Mouse (Mus musculus) T-helper 17 cell (primary cell): ENCODE results near the gene Clec1b.

Experiments used
- in situ Hi-C, 2 experiments: fragments of 300-600 bp; cut with MboI, MseI; formaldehyde crosslinking; loops; 1 replicate in 1 of 2; 2 replicates in 1 of 2; pipeline ENCODE4 v1.15.1; 2025; ENCODE audit warnings: high pct_unique_total_duplicates in 2 of 2

The Clec1b gene

GRCm38 (mm10) chr6:129407324-129407723 is 10.2 kb downstream of the Clec1b start:
- in situ Hi-C loops = no loop called here

- in situ Hi-C loops = no loop called here
Observed at GRCm38 (mm10) chr6:129408562-129408961, 11.5 kb downstream of the Clec1b start, which contains the start of gene Clec9a. Gene Clec9a (plus strand): TSS chr6:129408862.

DNA sequence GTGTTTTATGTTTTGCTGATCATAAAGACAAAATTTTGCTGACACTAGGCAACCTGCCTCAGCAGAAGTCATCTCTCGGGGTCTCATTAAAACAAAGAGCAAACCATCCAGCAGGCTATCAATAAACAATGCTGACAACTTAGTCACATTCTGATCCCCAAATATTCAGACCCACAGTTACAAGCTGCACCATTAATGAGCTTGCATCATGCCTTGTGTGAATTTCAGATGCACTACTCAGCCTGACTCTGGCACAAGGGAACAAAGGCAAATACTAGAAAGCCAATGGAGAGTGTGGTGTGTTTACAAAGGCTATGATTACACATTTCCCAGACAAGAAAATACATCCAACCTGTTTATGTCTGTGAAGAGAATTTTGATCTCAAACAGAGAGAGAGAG is 17.1 kb downstream of the Clec1b start:
- in situ Hi-C loops = no loop called here

GRCm38 (mm10) chr6:129422311-129422710 is 25.2 kb downstream of the Clec1b start:
- in situ Hi-C loops = no loop called here

- in situ Hi-C loops = no loop called here
Observed at GRCm38 (mm10) chr6:129423040-129423733, 26.1 kb downstream of the Clec1b start.

DNA sequence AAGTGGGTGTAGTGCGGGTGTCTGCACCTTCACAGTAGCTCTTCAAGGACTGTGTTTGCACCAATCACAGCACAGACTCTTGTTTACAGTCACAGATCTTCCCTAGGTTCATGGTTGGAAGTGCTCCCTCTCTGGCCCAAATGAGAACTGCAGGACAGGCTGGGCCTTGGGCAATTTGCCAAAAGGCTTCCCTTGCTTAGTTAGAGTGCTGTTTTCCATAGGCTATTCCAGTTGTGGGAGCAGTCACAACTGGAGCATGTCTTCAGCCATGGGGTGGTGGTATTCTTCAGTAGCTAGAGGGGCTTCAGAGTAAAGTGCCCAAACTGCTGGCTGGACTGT is 26.6 kb downstream of the Clec1b start:
- in situ Hi-C loops = no loop called here

- in situ Hi-C loops = no loop called here
Observed at GRCm38 (mm10) chr6:129425217-129425616, 28.1 kb downstream of the Clec1b start.

- in situ Hi-C loops = no loop called here
Observed at GRCm38 (mm10) chr6:129425812-129426211, 28.7 kb downstream of the Clec1b start.

GRCm38 (mm10) chr6:129427281-129427680 is 30.2 kb downstream of the Clec1b start:
- in situ Hi-C loops = no loop called here

DNA sequence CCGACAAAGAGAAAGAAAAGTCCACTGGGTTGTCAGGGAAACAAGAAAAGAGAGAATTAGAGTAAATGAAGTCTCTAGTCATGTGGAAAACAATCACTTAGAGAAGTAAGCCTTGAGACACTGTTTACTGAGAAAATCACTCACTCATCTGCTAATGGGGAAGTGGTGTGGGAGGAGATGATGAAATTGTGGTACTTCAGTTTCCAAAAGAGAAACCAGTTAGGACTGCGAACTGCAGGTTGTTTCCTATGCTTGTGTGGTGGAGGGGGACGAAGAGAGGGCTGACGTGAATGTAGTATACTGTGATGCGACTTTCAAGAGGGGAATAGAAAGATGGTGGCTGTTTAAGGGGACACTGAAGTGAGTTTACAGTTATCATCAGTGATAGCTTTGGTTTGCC is 37.1 kb downstream of the Clec1b start:
- in situ Hi-C loops = no loop called here

- in situ Hi-C loops = no loop called here
Observed at GRCm38 (mm10) chr6:129436025-129436424, 38.9 kb downstream of the Clec1b start.

GRCm38 (mm10) chr6:129438033-129438432 is 40.9 kb downstream of the Clec1b start:
- in situ Hi-C loops = no loop called here

DNA sequence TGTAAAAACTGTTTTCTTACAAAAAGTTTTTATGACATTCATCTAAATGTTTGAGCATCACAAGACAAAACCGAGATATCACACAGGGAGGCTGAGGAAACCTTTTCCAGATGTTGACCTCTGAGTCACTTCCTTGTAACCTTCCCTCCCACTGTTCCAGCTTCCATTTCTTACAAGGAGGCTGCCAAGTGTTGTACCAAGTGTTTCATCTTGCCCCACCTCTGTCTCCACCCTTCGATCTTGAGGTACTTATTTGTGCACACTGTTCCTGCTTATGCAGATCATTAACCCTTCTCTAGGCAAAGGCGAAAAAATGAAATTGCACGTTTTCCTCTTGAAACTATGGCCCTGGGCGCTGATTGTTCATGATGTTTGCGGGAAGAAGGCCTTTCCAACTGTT is 52.6 kb downstream of the Clec1b start:
- in situ Hi-C loops = no loop called here

DNA sequence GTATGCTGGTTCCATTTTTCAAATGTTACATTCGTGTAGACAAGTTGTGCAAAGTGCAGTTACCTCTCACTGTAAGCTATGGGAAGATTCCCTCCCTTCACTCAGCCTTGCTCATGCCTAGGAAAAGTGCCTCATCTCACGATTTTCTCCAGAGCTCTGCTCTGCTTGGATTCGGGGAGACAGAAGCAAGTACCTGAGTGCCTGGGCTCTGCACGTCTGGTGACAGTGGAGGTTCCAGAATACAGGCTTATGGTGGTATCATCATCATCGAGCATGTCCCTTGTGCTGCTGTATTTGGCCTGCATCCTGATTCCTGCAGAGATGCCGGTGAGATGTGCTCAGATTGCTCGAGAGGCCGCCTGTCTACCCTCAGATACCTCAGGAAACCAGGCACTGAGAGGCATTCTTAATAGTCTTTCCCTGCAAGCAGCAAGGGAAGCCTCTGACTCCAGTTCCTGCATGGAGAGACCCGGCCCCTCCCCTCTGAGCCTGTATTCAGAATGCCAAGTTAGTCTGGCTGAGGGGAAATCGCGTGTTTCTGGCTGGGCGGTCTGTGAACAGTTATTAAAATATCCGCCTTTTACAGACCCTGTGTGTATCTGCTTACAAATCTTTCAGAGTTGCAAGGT is 54.4 kb downstream of the Clec1b start, which contains the start of gene Clec1a:
Clec1a (minus strand) TSS at position 590 of the 629 bp plus-strand sequence.
- in situ Hi-C loops = no loop called here
